Mouse (Mus musculus): ENCODE results near the gene Sipa1l2. TPM values are rescaled to one million over a fixed set of nuclear protein-coding genes. Genes with fewer than 3 reads are reported as not detected.
A peak's percentile ranks its signal among the peaks of the same experiment; 100 is the strongest.

Gene Sipa1l2
- total RNA-seq, 2 experiments from 2014 or later = 4.5 to 10.8 TPM

- no peak for TF ChIP-seq CTCF (IDR thresholded peaks at IDR 0.05)
- DNase-seq = no peak
- Histone ChIP-seq H3K4me3 (no peak overlapping the region), H3K27ac (no peak overlapping the region)
- intact Hi-C loops (cut with DNase I) = no loop called here
These were observed 77.2 kb downstream of the Sipa1l2 start for GRCm38 (mm10) chr8:125492416-125492815.

GRCm38 (mm10) chr8:125488747-125489146, 80.9 kb downstream of the Sipa1l2 start:
- Histone ChIP-seq H3K4me3 (no peak overlapping the region), H3K27ac (0 out of 2 replicates have a peak overlapping the region, but pooled peaks have one; percentile 12)
- DNase-seq = peak; percentile 39
- intact Hi-C loops (cut with DNase I) = no loop called here
- no peak for TF ChIP-seq CTCF (IDR thresholded peaks at IDR 0.05)

GRCm38 (mm10) chr8:125485715-125486114, 83.9 kb downstream of the Sipa1l2 start:
- TF ChIP-seq CTCF (IDR thresholded peaks at IDR 0.05) = no peak
- intact Hi-C loops (cut with DNase I) = no loop called here
- Histone ChIP-seq H3K4me3 (no peak overlapping the region), H3K27ac (no peak overlapping the region)
- DNase-seq = no peak

- H3K4me3 ChIP-seq = no peak overlapping the region
- DNase-seq = no peak
- TF ChIP-seq CTCF (IDR thresholded peaks at IDR 0.05) = no peak
- intact Hi-C loops (cut with DNase I) = no loop called here
- no peak overlapping the region; the same call in 1 of the 2 replicates for H3K27ac ChIP-seq
These were observed 84.9 kb downstream of the Sipa1l2 start for GRCm38 (mm10) chr8:125484530-125485196.

GRCm38 (mm10) chr8:125482491-125483096, 87.0 kb downstream of the Sipa1l2 start:
- DNase-seq = no peak
- intact Hi-C loops (cut with DNase I) = no loop called here
- Histone ChIP-seq H3K27ac (no peak overlapping the region), H3K4me3 (no peak overlapping the region)
- no peak for TF ChIP-seq CTCF (IDR thresholded peaks at IDR 0.05)

- peak; percentile 70 for DNase-seq
- TF ChIP-seq CTCF (IDR thresholded peaks at IDR 0.05) = no peak
- Histone ChIP-seq H3K4me3 (peak overlapping the region; percentile 23; the same call in 1 of the 2 replicates), H3K27ac (peak overlapping the region; percentile 12; the same call in 1 of the 2 replicates)
- intact Hi-C loops (cut with DNase I) = no loop called here
These were observed 94.7 kb downstream of the Sipa1l2 start for GRCm38 (mm10) chr8:125474876-125475275.

GRCm38 (mm10) chr8:125471374-125471773, 98.2 kb downstream of the Sipa1l2 start:
- Histone ChIP-seq H3K27ac (no peak overlapping the region), H3K4me3 (no peak overlapping the region)
- intact Hi-C loops (cut with DNase I) = no loop called here
- DNase-seq = no peak
- no peak for TF ChIP-seq CTCF (IDR thresholded peaks at IDR 0.05)

- no peak overlapping the region for H3K4me3 ChIP-seq
- intact Hi-C loops (cut with DNase I) = no loop called here
- no peak for TF ChIP-seq CTCF (IDR thresholded peaks at IDR 0.05)
- H3K27ac ChIP-seq = no peak overlapping the region
- DNase-seq = no peak
These were observed 104.3 kb downstream of the Sipa1l2 start for GRCm38 (mm10) chr8:125465156-125465821.

GRCm38 (mm10) chr8:125462901-125463300, 106.7 kb downstream of the Sipa1l2 start:
- no peak for TF ChIP-seq CTCF (IDR thresholded peaks at IDR 0.05)
- DNase-seq = no peak
- no peak overlapping the region for H3K27ac ChIP-seq
- intact Hi-C loops (cut with DNase I) = no loop called here
- H3K4me3 ChIP-seq = no peak overlapping the region

GRCm38 (mm10) chr8:125461504-125461903, 108.1 kb downstream of the Sipa1l2 start:
- Histone ChIP-seq H3K27ac (peak overlapping the region; percentile 51; the same call in 1 of the 2 replicates), H3K4me3 (no peak overlapping the region)
- intact Hi-C loops (cut with DNase I) = no loop called here
- no peak for TF ChIP-seq CTCF (IDR thresholded peaks at IDR 0.05)
- no peak for DNase-seq

- H3K4me3 ChIP-seq = no peak overlapping the region
- peak overlapping the region; percentile 40; the same call in 1 of the 2 replicates for H3K27ac ChIP-seq
- no peak for TF ChIP-seq CTCF (IDR thresholded peaks at IDR 0.05)
- intact Hi-C loops (cut with DNase I) = no loop called here
- no peak for DNase-seq
These were observed 109.0 kb downstream of the Sipa1l2 start for GRCm38 (mm10) chr8:125460602-125461001.

GRCm38 (mm10) chr8:125449048-125449447, 120.6 kb downstream of the Sipa1l2 start:
- TF ChIP-seq CTCF (IDR thresholded peaks at IDR 0.05) = no peak
- no peak for DNase-seq
- Histone ChIP-seq H3K4me3 (no peak overlapping the region), H3K27ac (no peak overlapping the region)
- intact Hi-C loops (cut with DNase I) = loop anchor here (10.0 kb wide), 2 partner anchors 116 to 264 kb away; partner anchors contain the start of gene Sipa1l2

- no peak overlapping the region for H3K27ac ChIP-seq
- DNase-seq = no peak
- intact Hi-C loops (cut with DNase I) = loop anchor here (10.0 kb wide), 2 partner anchors 117 to 263 kb away; partner anchors contain the start of gene Sipa1l2
- no peak overlapping the region for H3K4me3 ChIP-seq
- no peak for TF ChIP-seq CTCF (IDR thresholded peaks at IDR 0.05)
These were observed 122.1 kb downstream of the Sipa1l2 start for GRCm38 (mm10) chr8:125447543-125447942.

Measured in gastrocnemius, adult 2 months (tissue).